ENCODE assay signal across 9 mouse cellular contexts in the genomic region with DNA sequence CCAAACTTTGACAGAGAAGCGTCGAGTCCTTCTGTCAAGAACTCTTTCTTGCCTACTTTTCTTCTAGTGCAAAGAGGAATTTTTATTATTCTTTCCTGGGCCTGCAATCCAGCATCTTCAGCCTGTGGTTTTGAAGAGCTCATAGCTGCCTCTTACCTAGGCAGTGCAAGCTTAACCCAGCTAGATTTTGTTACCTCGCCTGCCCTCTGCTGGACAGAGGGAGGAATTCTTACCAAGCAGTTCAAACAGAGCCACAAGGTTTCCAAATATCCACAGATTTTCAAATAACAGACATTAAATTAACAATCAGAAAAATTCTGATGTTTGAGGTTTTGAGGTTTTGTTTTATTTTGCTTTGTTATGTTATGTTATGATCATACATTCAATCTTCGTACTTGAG.
DNase-seq lines count a peak whose midpoint lies in the region; ATAC-seq and TF ChIP-seq lines count a peak whose summit lies in the region.
"Had no signal": no experiment of that assay in that cellular context is flagged by ENCODE, and none has a peak within 500 bp of the region (broad histone marks: within the 10 kb centered on the region; RNA-seq: fewer than 3 reads in every experiment).

No protein-coding gene starts in this region.

- H3K27me3 ChIP-seq in hindbrain, embryonic 10.5 days (ENCODE audit: insufficient read depth, poor library complexity, severe bottlenecking): no peaks in the 10 kb centered on the region
- H3K27me3 ChIP-seq in hindbrain, embryonic 13.5 days: no peaks in the 10 kb centered on the region
- H3K27me3 ChIP-seq in forebrain, embryonic 11.5 days (ENCODE audit: control insufficient read depth, insufficient read depth, low read length): no peaks in the 10 kb centered on the region
- H3K27me3 ChIP-seq in hindbrain, postnatal 0 days (ENCODE audit: insufficient read depth, low read length): no peaks in the 10 kb centered on the region
- H3K27me3 ChIP-seq: embryonic facial prominence, embryonic 12.5 days had no signal

- no peak overlapping the region for H3K4me3 ChIP-seq in hindbrain, embryonic 10.5 days
- no peak overlapping the region for H3K4me3 ChIP-seq in hindbrain, embryonic 13.5 days
- H3K4me3 ChIP-seq in forebrain, embryonic 11.5 days (ENCODE audit: low read depth, low read length): no peak overlapping the region
- no peak overlapping the region for H3K4me3 ChIP-seq in hindbrain, postnatal 0 days (ENCODE audit: low read length)
- H3K4me3 ChIP-seq: embryonic facial prominence, embryonic 12.5 days had no signal

- no peaks in the 10 kb centered on the region for H3K4me1 ChIP-seq in hindbrain, embryonic 10.5 days (replicated peaks)
- H3K4me1 ChIP-seq in hindbrain, embryonic 13.5 days (replicated peaks): no peaks in the 10 kb centered on the region
- H3K4me1 ChIP-seq in forebrain, embryonic 11.5 days (replicated peaks; ENCODE audit: control insufficient read depth, insufficient read depth, low read length): no peaks in the 10 kb centered on the region
- no peaks in the 10 kb centered on the region for H3K4me1 ChIP-seq in hindbrain, postnatal 0 days (ENCODE audit: insufficient read depth, low read length)
- H3K4me1 ChIP-seq: embryonic facial prominence, embryonic 12.5 days had no signal

- no peaks in the 10 kb centered on the region for H3K9me3 ChIP-seq in hindbrain, embryonic 10.5 days
- H3K9me3 ChIP-seq in hindbrain, embryonic 13.5 days: no peaks in the 10 kb centered on the region
- no peaks in the 10 kb centered on the region for H3K9me3 ChIP-seq in forebrain, embryonic 11.5 days (ENCODE audit: control insufficient read depth, low read length)
- no peaks in the 10 kb centered on the region for H3K9me3 ChIP-seq in hindbrain, postnatal 0 days (ENCODE audit: low read length)
- H3K9me3 ChIP-seq: embryonic facial prominence, embryonic 12.5 days had no signal

- 28% methylated on average over 4 of the region's 4 CpGs for WGBS in hindbrain, embryonic 10.5 days
- WGBS in hindbrain, embryonic 13.5 days: 30% methylated on average over 4 of the region's 4 CpGs
- WGBS in forebrain, embryonic 11.5 days: 25% methylated on average over 4 of the region's 4 CpGs
- 24% methylated on average over 4 of the region's 4 CpGs for WGBS in hindbrain, postnatal 0 days

- peak; percentile 89 for TF ChIP-seq CTCF in hindbrain, postnatal 0 days (IDR thresholded peaks at IDR 0.05; ENCODE audit: low read depth)

- no peak for ATAC-seq in hindbrain, embryonic 13.5 days (ENCODE audit: low FRiP score)
- 0 out of 2 replicates have a peak, but pooled peaks have one; percentile 55 for ATAC-seq in forebrain, embryonic 11.5 days (replicated peaks; ENCODE audit: low FRiP score)
- ATAC-seq in hindbrain, postnatal 0 days: peak; percentile 74; the same call in 1 of the 2 replicates

- no peaks in the 10 kb centered on the region for H3K36me3 ChIP-seq in hindbrain, embryonic 10.5 days
- no peaks in the 10 kb centered on the region for H3K36me3 ChIP-seq in hindbrain, embryonic 13.5 days
- no peaks in the 10 kb centered on the region for H3K36me3 ChIP-seq in forebrain, embryonic 11.5 days (ENCODE audit: control insufficient read depth, insufficient read depth, low read length)
- no peaks in the 10 kb centered on the region for H3K36me3 ChIP-seq in hindbrain, postnatal 0 days (ENCODE audit: insufficient read depth, low read length)
- H3K36me3 ChIP-seq: embryonic facial prominence, embryonic 12.5 days had no signal

- no peak overlapping the region for H3K4me2 ChIP-seq in hindbrain, embryonic 13.5 days
- no peak overlapping the region for H3K4me2 ChIP-seq in forebrain, embryonic 11.5 days (ENCODE audit: low read depth, low read length, severe bottlenecking)
- H3K4me2 ChIP-seq in hindbrain, postnatal 0 days (ENCODE audit: low read depth, low read length): no peak overlapping the region
- H3K4me2 ChIP-seq: embryonic facial prominence, embryonic 12.5 days had no signal

- DNase-seq in hindbrain, embryonic 10.5 days (ENCODE audit: low spot score): peak; percentile 62
- peak; percentile 44 for DNase-seq in c-Kit-positive CD71-positive TER-119-negative erythroid progenitor cells, embryonic 14.5 days (ENCODE audit: low read depth)
- peak; percentile 84 for DNase-seq in forebrain, embryonic 11.5 days (ENCODE audit: low spot score)
- DNase-seq in hindbrain, postnatal 0 days (ENCODE audit: low spot score): peak; percentile 91
- DNase-seq in left cerebral cortex, postnatal 36 days (ENCODE audit: low spot score in 2 of 2): peak; percentile 56 to 73
- peak; percentile 18 to 57 for DNase-seq in natural killer cell, adult 2 months (ENCODE audit: low spot score in 2 of 2)
- peak; percentile 80 for DNase-seq in testis, postnatal 10 days (ENCODE audit: low spot score)

- intact Hi-C loops in left cerebral cortex, postnatal 36 days (cut with DNase I): loop anchor here (2.0 to 10.0 kb wide), 3 partner anchors 168 to 896 kb away; no protein-coding TSS in a partner anchor

- H3K27ac ChIP-seq in hindbrain, embryonic 10.5 days: no peak overlapping the region
- no peak overlapping the region for H3K27ac ChIP-seq in hindbrain, embryonic 13.5 days
- H3K27ac ChIP-seq in forebrain, embryonic 11.5 days (ENCODE audit: low read depth, low read length): no peak overlapping the region
- H3K27ac ChIP-seq in hindbrain, postnatal 0 days: no peak overlapping the region
- H3K27ac ChIP-seq: embryonic facial prominence, embryonic 12.5 days had no signal

- no peak overlapping the region for H3K9ac ChIP-seq in hindbrain, embryonic 13.5 days
- no peak overlapping the region for H3K9ac ChIP-seq in forebrain, embryonic 11.5 days (ENCODE audit: low read length)
- no peak overlapping the region for H3K9ac ChIP-seq in hindbrain, postnatal 0 days (replicated peaks; ENCODE audit: low read length)
- H3K9ac ChIP-seq: embryonic facial prominence, embryonic 12.5 days had no signal

Comparison
In these comparisons a context has a peak if more than half of its experiments do, and no peak if none do; other contexts are left out.
1. DNase-seq: peak in every context shown above with its lines; median percentile 91 in hindbrain, postnatal 0 days; 84 in forebrain, embryonic 11.5 days; 80 in testis, postnatal 10 days; 64 in left cerebral cortex, postnatal 36 days; 62 in hindbrain, embryonic 10.5 days; 44 in c-Kit-positive CD71-positive TER-119-negative erythroid progenitor cells, embryonic 14.5 days; 38 in natural killer cell, adult 2 months.